Mouse (Mus musculus) lung, embryonic 14.5 days (tissue): ENCODE measurements around the gene Armc7. TPM values are rescaled to one million over a fixed set of nuclear protein-coding genes. Genes with fewer than 3 reads are reported as not detected.
A peak's percentile ranks its signal among the peaks of the same experiment; 100 is the strongest.

Source experiments
- ATAC-seq: fragments of 200-750 bp; cut with Nextera tagmentation; 2 replicates; pipeline ENCODE4 v1.8.0; 2017; ENCODE audit warnings: mild to moderate bottlenecking, moderate TSS enrichment, moderate library complexity; ENCODE audit not compliant: insufficient read depth
- DNase-seq: peaks from one replicate; pipeline ENCODE4 v3.0.0-alpha.2; 2015
- H3K27ac ChIP-seq: fragments of 300-500 bp; sonication (generic); 2 replicates; pipeline ENCODE4 v1.5.1; 2014; ENCODE audit warnings: low read depth, mild to moderate bottlenecking, moderate library complexity
- H3K27me3 ChIP-seq: fragments of 300-500 bp; sonication (generic); 2 replicates; pipeline ENCODE4 v1.6.1; 2014; ENCODE audit warnings: low read length, control low read depth; ENCODE audit not compliant: insufficient read depth
- H3K36me3 ChIP-seq: fragments of 300-500 bp; sonication (generic); 2 replicates; pipeline ENCODE4 v1.6.1; 2014; ENCODE audit warnings: control low read depth; ENCODE audit not compliant: insufficient read depth
- H3K4me1 ChIP-seq: fragments of 300-500 bp; sonication (generic); 2 replicates; pipeline ENCODE4 v1.6.1; 2014; ENCODE audit warnings: antibody characterized with exemption, control low read depth; ENCODE audit not compliant: insufficient read depth
- H3K4me2 ChIP-seq: fragments of 300-500 bp; sonication (generic); 2 replicates; pipeline ENCODE4 v1.6.1; 2014; ENCODE audit warnings: mild to moderate bottlenecking
- H3K4me3 ChIP-seq: fragments of 300-500 bp; sonication (generic); 2 replicates; pipeline ENCODE4 v1.5.1; 2014; ENCODE audit warnings: low read depth, low read length
- H3K9ac ChIP-seq: fragments of 300-500 bp; sonication (generic); 2 replicates; pipeline ENCODE4 v1.6.1; 2014
- H3K9me3 ChIP-seq: fragments of 300-500 bp; sonication (generic); 2 replicates; pipeline ENCODE4 v1.6.1; 2016; ENCODE audit warnings: low read depth, low read length, control low read depth
- CTCF ChIP-seq: IDR thresholded peaks from 2 replicates; pipeline ENCODE4 v1.5.1; 2016; ENCODE audit warnings: antibody characterized with exemption, low read depth
- WGBS: fragments of 180-500 bp; shearing (Covaris S2); extraction: QIAGEN DNeasy Blood & Tissue Kit; methylation state at CpG from one replicate; pipeline ENCODE4 v1.1.7; 2014; 5-methylcytosine and 5-hydroxymethylcytosine counted together
- polyA plus RNA-seq: library from polyadenylated mRNA; unstranded; fragments of >200 nt; fragmentation: Nextera tagmentation; extraction: Ambion mirVana; gene quantifications from 2 replicates; pipeline ENCODE4 v1.2.1, GENCODE M21; 2014

The Armc7 gene
- polyA plus RNA-seq, 1 experiment from 2014 or later: 8.0 TPM

- ATAC-seq (no peak), DNase-seq (no peak)
- WGBS: 83% methylated on average over 9 of the region's 9 CpGs
- Histone ChIP-seq H3K9me3 (no peaks in the 10 kb centered on the region), H3K27me3 (no peaks in the 10 kb centered on the region), H3K27ac (no peak overlapping the region), H3K4me2 (no peak overlapping the region), H3K9ac (no peak overlapping the region), H3K4me3 (no peak overlapping the region), H3K4me1 (peaks cover 7% of the 10 kb centered on the region), H3K36me3 (no peaks in the 10 kb centered on the region)
- TF ChIP-seq CTCF: no peak
Observed at GRCm38 (mm10) chr11:115478296-115478938, 3.0 kb downstream of the Armc7 start.

- no peak for TF ChIP-seq CTCF
- Histone ChIP-seq H3K9ac (no peak overlapping the region; the same call in 1 of the 2 replicates), H3K27me3 (no peaks in the 10 kb centered on the region), H3K4me3 (no peak overlapping the region), H3K27ac (no peak overlapping the region), H3K36me3 (no peaks in the 10 kb centered on the region), H3K9me3 (no peaks in the 10 kb centered on the region), H3K4me1 (no peaks in the 10 kb centered on the region), H3K4me2 (no peak overlapping the region)
- ATAC-seq (no peak), DNase-seq (no peak)
- 69% methylated on average over 6 of the region's 6 CpGs for WGBS
Observed at GRCm38 (mm10) chr11:115481553-115482259, 6.2 kb downstream of the Armc7 start.

DNA sequence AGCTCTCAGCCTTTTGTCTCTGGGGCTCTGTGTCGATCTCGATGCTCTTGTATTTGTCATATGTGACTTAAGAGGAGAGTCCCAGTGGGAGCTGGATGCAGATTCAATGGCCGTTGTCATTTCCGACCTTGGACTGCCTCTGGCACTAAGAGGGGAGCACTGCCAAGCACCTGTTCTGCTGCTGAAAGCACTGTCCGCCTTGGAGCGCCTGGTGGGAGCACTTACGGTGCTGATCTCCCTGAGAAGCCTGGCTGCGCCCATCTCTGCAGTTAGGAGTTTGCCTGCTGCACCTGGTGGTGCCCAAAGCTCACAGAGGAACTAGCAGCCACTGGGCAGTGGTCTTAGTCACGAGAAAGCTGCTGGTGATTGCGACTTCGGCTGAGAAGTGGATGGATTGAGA lies 7.8 kb downstream of the Armc7 start:
- ATAC-seq (no peak), DNase-seq (no peak)
- no peaks in the 10 kb centered on the region for H3K9me3 ChIP-seq
- no peak overlapping the region for H3K27ac ChIP-seq
- H3K4me2 ChIP-seq: no peak overlapping the region
- WGBS: 69% methylated on average over 11 of the region's 11 CpGs
- no peaks in the 10 kb centered on the region for H3K4me1 ChIP-seq
- no peaks in the 10 kb centered on the region for H3K27me3 ChIP-seq
- H3K36me3 ChIP-seq: no peaks in the 10 kb centered on the region
- no peak overlapping the region for H3K9ac ChIP-seq
- H3K4me3 ChIP-seq: no peak overlapping the region
- no peak for TF ChIP-seq CTCF

DNA sequence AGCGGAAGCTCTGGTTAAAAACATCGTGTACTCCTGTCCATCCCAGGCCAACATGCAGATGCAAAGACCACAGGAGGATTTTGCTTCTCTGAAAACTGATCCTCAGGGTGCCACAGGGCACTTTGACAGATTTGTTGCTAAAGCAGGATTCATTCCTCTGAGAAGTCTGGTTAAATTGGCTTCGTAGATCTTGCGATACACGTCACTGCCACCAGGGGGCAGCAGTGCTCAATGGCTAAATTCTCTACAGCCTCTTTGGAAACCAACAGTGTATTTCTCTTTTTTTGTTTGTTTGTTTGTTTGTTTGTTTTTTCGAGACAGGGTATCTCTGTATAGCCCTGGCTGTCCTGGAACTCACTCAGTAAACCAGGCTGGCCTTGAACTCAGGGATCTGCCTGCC lies 8.3 kb downstream of the Armc7 start:
- WGBS: 18% methylated on average over 6 of the region's 6 CpGs
- H3K4me2 ChIP-seq: no peak overlapping the region

GRCm38 (mm10) chr11:115485155-115485554 lies 9.7 kb downstream of the Armc7 start:
- no peaks in the 10 kb centered on the region for H3K27me3 ChIP-seq
- DNase-seq (no peak), ATAC-seq (no peak)
- no peaks in the 10 kb centered on the region for H3K4me1 ChIP-seq
- 58% methylated on average over 12 of the region's 12 CpGs for WGBS
- H3K36me3 ChIP-seq: peaks cover 14% of the 10 kb centered on the region; the same call in 1 of the 2 replicates
- H3K9ac ChIP-seq: no peak overlapping the region
- no peak overlapping the region for H3K27ac ChIP-seq
- H3K4me3 ChIP-seq: no peak overlapping the region
- no peaks in the 10 kb centered on the region for H3K9me3 ChIP-seq
- no peak for TF ChIP-seq CTCF
- no peak overlapping the region for H3K4me2 ChIP-seq

More for the DNA sequence above, 8.3 kb downstream of the Armc7 start:
- ATAC-seq (no peak), DNase-seq (peak; percentile 93)
- H3K4me1 ChIP-seq: no peaks in the 10 kb centered on the region
- peak; percentile 95 for TF ChIP-seq CTCF
- no peak overlapping the region for H3K4me3 ChIP-seq
- no peaks in the 10 kb centered on the region for H3K9me3 ChIP-seq
- H3K27ac ChIP-seq: no peak overlapping the region
- H3K36me3 ChIP-seq: peaks cover 3% of the 10 kb centered on the region; the same call in 1 of the 2 replicates
- H3K27me3 ChIP-seq: no peaks in the 10 kb centered on the region
- H3K9ac ChIP-seq: no peak overlapping the region

DNA sequence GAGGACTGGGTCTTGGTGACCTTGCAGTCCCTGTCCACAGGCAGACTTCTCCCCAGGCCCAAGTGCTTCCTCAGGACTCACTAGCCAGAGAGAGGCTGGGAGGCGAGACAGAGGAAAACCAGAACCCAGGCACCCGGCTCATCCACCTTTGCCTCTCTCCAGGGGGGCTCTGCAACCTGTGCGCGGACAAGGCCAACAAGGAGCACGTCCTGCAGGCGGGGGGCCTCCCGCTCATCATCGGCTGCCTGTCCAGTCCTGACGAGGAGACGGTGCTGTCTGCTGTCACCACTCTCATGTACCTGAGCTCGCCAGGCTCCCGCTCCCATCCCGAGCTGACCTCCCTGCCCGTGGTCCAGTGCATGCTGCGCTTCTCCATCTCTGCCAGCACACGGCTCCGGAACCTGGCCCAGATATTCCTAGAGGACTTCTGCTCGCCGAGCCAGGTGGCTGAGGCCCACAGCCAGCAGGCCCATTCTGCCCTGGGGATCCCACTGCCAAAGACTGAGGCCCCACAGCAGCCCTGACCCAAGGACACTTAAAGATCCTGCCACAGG lies 13.2 kb downstream of the Armc7 start:
- Histone ChIP-seq H3K9ac (no peak overlapping the region), H3K27ac (no peak overlapping the region), H3K4me2 (no peak overlapping the region), H3K4me1 (0 out of 2 replicates have a peak, but pooled peaks cover 5% of the 10 kb centered on the region), H3K9me3 (no peaks in the 10 kb centered on the region), H3K27me3 (no peaks in the 10 kb centered on the region), H3K4me3 (no peak overlapping the region), H3K36me3 (peaks cover 14% of the 10 kb centered on the region; the same call in 1 of the 2 replicates)
- WGBS: 87% methylated on average over 19 of the region's 19 CpGs
- DNase-seq (no peak), ATAC-seq (no peak)
- TF ChIP-seq CTCF: no peak
